Mouse (Mus musculus): Measurements from ENCODE around the gene Fggy. TPM values are rescaled to one million over a fixed set of nuclear protein-coding genes. Genes with fewer than 3 reads are reported as not detected.
A peak's percentile ranks its signal among the peaks of the same experiment; 100 is the strongest.

Gene Fggy
- total RNA-seq, 2 experiments from 2014 or later: 2.4 to 8.9 TPM

DNA sequence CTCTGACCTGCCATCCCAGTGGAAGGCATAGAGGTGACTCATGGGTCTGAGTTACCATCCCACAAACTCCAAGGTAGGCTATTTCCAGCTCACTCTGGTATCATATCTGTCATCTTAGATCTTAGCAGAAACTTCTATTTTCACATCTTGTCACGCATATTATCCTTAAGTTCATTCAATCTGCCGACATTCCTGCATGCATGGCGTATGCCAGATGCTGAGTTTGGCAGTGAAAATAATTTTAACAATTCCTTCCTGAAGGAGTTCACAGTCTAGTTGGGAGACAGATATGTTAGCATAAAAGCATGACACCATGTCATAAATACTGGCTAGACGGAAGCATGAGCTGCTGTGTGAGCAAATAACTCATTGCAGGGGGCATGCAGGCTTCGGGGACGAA lies 360.4 kb downstream of the Fggy start:
- ATAC-seq (replicated peaks; ENCODE audit: low FRiP score, low TSS enrichment, poor library complexity, severe bottlenecking): no peak

DNA sequence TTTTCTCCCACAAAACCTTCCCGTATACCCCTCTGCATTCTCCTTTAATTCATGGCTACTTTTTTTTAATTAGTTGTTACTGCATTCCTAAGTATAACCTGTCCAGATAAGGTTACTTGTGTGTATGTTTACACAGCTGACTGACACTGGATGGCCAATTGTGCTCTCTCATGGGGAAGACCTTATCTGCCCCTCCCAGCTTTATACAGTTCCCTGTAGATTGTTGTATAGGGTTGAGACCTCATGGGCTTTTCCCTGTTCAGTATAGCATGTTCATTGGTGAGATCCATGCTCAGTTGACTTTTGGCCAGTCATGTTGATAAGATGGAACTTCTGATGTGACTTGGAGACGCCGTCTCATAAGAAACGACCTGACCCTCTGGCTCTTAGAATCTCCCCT lies 363.1 kb downstream of the Fggy start:
- ATAC-seq (replicated peaks; ENCODE audit: low FRiP score, low TSS enrichment, poor library complexity, severe bottlenecking): no peak

- peak; percentile 91 for ATAC-seq (replicated peaks; ENCODE audit: low FRiP score, low TSS enrichment, poor library complexity, severe bottlenecking)
These were observed 367.2 kb downstream of the Fggy start for GRCm38 (mm10) chr4:95924210-95925184.

- no peak for ATAC-seq (replicated peaks; ENCODE audit: low FRiP score, low TSS enrichment, poor library complexity, severe bottlenecking)
These were observed 371.5 kb downstream of the Fggy start for GRCm38 (mm10) chr4:95928846-95929245.

DNA sequence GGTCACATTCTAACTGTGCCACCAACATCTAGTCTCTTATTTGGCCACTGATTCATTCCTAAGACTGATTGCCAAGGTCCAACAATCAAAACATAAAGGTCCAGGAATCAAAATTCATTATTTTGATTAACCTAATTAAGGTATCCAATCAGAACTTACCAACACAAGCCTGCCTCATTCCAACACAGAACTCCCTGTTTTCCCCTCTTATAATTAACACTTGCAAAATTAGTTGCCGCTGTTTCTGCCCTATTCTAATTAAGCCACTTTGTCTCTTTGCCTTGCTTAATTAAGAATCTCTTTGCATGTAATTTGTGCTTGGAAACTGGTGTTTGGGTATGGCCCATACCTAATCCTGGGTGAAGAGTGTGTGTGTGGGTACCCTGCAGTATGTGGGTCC lies 372.6 kb downstream of the Fggy start:
- no peak for ATAC-seq (replicated peaks; ENCODE audit: low FRiP score, low TSS enrichment, poor library complexity, severe bottlenecking)

- ATAC-seq (replicated peaks; ENCODE audit: low FRiP score, low TSS enrichment, poor library complexity, severe bottlenecking): no peak
These were observed 374.0 kb downstream of the Fggy start for GRCm38 (mm10) chr4:95931331-95931730.

- no peak for ATAC-seq (replicated peaks; ENCODE audit: low FRiP score, low TSS enrichment, poor library complexity, severe bottlenecking)
These were observed 376.6 kb downstream of the Fggy start for GRCm38 (mm10) chr4:95933801-95934356.

- ATAC-seq (replicated peaks; ENCODE audit: low FRiP score, low TSS enrichment, poor library complexity, severe bottlenecking): no peak
These were observed 377.2 kb downstream of the Fggy start for GRCm38 (mm10) chr4:95934384-95935035.

DNA sequence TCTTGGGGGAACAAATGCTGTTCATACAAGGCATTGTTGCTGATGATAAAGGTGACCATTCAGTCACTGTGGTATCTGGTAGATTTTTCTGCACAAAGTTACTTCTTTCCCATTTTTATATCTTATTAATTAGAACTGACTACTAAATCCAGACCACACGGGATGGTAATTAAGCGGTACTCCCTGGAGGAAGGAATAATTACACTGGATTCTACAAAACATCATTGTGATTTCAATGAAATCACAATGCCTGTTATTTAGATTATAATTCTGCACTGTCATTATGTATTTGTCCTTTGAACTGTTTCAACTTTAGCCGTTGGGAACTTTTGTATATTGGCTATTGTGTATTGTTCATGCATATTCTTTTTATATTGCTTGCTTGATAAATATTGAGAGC lies 381.4 kb downstream of the Fggy start:
- no peak for ATAC-seq (replicated peaks; ENCODE audit: low FRiP score, low TSS enrichment, poor library complexity, severe bottlenecking)

DNA sequence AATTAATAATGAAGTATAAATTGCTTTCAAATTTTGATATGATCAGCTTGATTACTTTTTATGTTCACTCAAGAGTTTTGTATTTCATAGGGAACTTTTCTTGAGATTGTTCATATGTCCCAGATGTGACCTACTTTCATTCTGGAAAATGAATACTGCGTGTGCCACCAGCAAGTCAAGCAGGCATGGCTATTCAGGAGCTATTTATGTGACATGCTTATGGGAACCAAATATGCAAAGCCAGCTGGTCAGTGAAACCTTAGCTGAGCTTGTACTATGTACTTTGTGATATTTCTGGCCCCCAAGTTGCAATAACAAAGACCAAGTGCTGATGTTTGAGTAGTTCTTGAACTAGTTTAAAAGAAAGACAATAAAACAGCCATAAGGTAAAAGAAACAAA lies 390.6 kb downstream of the Fggy start:
- ATAC-seq (replicated peaks; ENCODE audit: low FRiP score, low TSS enrichment, poor library complexity, severe bottlenecking): no peak

GRCm38 (mm10) chr4:95953328-95953727 lies 396.0 kb downstream of the Fggy start:
- no peak for ATAC-seq (replicated peaks; ENCODE audit: low FRiP score, low TSS enrichment, poor library complexity, severe bottlenecking)

DNA sequence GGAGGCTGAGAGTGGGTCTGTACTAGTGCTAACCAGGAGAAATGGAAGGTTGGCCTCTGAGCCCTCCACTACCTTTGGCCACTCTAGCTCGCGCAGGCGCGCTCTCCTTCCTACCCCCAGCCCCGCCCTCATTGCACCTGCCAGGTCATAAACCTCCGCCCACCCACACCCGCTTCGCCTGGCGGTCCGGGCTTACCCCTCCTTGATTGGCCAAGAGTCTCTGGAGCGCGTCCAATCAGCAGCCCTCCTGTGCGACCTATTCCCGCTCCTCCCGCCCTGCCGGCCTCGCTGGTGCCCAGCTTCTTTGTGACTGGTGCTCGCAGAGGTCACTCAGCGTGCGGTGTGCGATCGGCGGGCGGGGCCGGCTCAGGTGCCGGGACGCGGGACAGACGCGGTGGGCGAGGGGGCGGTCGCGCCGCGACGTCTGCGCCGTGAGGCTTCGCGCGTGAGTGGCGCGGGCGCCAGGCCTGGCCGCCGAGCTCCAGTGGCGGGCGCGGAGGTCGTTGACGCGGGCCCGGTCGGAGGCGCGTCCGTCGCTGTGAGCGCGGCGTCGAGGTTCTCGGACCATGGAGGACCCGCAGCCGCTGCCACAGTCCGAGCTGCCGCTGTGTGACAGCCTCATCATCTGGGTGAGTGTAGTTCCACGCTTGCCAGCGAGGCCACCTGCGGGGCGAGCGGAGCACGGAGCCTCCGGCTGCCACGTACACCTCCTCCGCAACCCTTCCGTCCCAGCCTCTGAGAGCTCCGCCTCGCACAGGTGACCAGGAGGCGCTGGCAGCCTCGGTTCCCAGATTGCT lies 409.8 kb downstream of the Fggy start, which contains the start of gene Hook1:
Hook1 (plus strand) TSS at position 313 of the 797 bp plus-strand sequence.
- ATAC-seq (replicated peaks; ENCODE audit: low FRiP score, low TSS enrichment, poor library complexity, severe bottlenecking): peak; percentile 100
